Mouse (Mus musculus) c-Kit-positive CD71-positive TER-119-positive erythroid progenitor cells, embryonic 14.5 days (primary cell): Measurements from ENCODE around the gene Lrrc8a.

Source experiments
- DNase-seq: peaks from one replicate; pipeline ENCODE4 v3.0.0-alpha.2; 2013; ENCODE audit warnings: low spot score

Gene Lrrc8a

DNA sequence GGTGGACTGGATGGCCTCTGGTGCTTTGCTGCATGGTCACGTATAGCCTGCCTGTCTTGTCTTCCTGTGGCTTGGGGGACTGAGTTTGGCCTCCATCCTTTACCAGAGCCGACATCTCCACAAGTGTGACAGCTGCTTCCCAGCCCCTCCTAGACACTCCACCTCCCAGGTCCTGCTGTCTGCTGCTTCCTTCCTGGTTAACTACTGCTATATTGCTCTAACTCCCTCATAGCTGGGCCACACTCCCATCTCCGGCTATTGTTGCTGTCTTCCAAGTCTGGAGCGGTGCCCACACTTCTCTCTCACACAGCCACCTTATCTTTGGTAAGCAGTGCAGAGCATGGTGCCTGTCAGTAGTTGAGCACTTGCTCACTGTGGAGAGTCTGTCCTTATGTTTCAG lies 2.3 kb downstream of the Lrrc8a start:
- DNase-seq = peak; percentile 54

DNA sequence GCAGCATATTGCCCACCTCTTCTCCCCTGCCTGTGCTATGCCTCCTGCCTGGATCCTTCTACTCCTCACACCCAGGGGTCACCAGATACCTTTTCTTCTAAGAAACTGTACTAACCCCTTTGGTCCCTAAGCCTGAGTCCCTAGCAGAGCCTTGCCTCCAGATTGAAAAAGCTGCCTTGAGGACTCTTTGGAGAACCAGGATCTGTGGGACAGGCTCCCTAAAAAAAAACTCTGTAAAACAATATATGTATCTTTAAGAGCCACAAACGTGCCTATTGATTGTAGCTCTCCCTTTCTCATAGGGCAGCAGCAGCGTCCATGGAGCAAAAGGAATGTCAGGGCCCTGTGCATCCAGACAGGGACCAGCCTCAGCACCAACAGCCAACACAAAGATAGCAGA lies 2.8 kb downstream of the Lrrc8a start, which contains the start of gene Gm28035:
Gm28035 (plus strand) TSS at position 301 of the 400 bp plus-strand sequence.
- DNase-seq = no peak

DNA sequence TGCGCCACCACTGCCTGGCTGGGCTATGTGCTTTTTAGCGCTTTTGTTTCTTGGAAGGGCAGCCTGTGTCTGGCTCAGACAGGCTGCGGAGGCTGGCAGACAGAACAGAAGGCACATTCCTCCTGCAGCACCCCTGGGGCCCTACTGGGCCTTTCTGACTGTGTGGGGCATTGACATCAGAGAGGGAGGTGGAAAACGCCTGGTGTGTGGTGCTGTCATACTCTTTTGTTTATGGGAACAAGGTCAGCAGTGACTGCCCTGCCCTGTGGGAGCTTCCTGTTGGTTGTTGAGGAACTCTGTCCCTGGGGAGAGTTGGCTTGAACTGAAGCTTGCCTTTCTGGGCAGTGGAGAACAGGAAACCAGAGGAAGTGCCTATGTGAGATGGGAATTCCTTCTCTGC lies 5.0 kb downstream of the Lrrc8a start:
- DNase-seq = no peak

DNA sequence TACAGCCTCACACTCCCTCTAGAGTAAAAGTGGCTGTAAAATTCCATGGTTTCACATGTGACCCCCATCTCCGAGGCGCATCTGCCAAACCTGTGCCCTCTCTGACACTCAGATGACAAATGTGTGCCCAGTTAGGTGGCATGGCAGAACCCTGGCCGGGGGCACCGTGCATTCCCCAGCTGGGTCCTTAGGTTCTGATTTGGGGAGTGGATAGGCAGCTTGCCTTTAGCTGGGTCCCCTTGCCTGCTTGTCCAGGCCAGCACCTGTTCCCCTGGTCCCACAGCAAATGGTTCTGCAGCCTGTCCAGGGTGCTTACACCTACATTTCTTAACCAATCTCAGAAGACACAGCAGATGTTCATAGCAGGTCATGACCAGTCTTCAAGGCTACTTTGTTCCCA lies 5.9 kb downstream of the Lrrc8a start:
- no peak for DNase-seq

- DNase-seq = no peak
Observed at GRCm38 (mm10) chr2:30244595-30245178, 7.2 kb downstream of the Lrrc8a start.

- DNase-seq = no peak
Observed at GRCm38 (mm10) chr2:30247036-30247435, 9.5 kb downstream of the Lrrc8a start.

GRCm38 (mm10) chr2:30247681-30248080 lies 10.2 kb downstream of the Lrrc8a start:
- DNase-seq = no peak

DNA sequence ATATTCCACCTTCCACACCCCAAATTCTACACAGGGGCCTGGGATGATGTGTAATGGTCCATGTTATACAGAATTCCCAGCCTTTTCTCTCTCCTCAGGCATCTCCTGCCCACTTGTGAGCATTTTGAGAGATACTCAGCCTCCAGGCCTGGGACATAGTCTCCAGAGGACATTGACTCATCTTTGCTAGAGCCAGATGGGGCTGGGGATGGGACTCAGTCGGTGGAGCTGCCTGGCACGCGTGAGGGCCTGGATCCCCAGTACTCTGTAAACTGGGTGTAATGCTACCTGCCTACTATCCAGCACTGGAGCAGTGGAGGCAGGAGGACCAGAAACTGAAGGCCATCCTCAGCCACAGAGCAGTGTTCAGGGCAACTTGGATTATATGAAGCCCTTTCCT lies 11.7 kb downstream of the Lrrc8a start:
- no peak for DNase-seq

DNA sequence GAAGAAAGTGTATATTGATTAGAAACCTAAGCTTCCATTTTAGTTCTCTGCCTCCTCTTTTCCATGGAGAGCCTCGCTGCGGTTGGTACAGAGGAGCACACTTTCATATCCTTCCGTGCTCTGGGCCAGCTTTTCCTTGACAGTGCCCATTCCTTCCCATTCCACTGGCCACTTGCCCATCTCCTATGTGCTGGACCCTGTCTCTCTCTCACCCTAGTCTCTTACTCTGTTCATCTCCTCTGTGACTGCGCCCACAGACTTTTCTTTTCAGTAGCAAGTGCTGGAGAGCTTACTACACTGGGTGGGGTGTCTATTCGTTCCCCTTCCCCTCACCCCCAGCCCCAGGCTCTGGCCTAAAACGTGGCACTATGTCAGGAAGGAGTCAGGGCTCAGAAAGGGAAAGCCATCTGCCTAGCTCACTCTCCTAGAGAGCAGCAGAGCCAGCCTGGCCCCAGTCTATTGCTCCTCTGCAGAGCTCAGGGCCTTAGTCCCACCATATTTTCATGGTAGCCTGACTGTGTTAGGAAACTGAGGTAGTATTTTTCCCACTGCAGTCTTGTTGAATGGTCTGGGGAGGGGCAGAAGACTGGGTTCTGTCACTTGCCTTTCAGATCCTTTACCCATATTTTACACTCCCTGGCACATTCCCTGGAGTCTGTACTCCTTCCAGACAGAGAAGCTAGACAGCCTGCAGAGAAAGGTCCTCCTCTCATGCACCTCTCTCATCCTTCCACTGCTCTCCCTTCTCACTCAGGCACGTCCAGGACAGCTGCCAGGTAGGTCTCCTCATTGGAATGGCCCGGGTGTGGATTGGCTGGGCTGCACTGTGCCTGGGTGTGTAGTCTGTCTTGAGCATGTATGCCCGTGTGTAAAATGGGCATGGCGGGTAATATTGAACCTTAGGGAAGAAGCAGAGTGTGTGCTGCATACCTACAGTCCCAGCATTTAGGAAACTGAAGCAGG lies 12.9 kb downstream of the Lrrc8a start:
- DNase-seq = no peak

- peak; percentile 39 for DNase-seq
Observed at GRCm38 (mm10) chr2:30251417-30252104, 14.0 kb downstream of the Lrrc8a start.

GRCm38 (mm10) chr2:30252521-30252920 lies 15.0 kb downstream of the Lrrc8a start:
- DNase-seq = no peak

DNA sequence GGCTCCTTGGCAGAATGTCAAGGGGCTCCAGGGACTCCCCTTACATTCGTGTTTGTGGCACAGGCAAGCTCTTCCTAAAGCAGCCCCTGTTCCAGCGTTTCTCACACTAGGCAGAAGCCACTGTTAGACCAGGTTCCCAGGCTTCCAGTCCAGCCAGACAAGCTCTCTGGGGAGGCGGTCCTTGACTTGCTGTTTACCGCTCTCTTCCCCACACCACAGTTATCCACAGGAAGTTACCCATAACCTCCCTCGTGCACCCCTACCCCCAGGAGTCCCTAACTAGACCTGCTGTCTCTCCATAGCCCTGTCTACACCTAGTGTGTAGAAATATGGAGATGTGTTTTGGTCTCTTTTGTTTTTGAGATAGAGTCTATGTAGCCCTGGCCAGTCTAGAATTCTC lies 16.3 kb downstream of the Lrrc8a start:
- no peak for DNase-seq

- no peak for DNase-seq
Observed at GRCm38 (mm10) chr2:30255631-30256395, 18.3 kb downstream of the Lrrc8a start.

GRCm38 (mm10) chr2:30256616-30257350 lies 19.3 kb downstream of the Lrrc8a start:
- DNase-seq = no peak

DNA sequence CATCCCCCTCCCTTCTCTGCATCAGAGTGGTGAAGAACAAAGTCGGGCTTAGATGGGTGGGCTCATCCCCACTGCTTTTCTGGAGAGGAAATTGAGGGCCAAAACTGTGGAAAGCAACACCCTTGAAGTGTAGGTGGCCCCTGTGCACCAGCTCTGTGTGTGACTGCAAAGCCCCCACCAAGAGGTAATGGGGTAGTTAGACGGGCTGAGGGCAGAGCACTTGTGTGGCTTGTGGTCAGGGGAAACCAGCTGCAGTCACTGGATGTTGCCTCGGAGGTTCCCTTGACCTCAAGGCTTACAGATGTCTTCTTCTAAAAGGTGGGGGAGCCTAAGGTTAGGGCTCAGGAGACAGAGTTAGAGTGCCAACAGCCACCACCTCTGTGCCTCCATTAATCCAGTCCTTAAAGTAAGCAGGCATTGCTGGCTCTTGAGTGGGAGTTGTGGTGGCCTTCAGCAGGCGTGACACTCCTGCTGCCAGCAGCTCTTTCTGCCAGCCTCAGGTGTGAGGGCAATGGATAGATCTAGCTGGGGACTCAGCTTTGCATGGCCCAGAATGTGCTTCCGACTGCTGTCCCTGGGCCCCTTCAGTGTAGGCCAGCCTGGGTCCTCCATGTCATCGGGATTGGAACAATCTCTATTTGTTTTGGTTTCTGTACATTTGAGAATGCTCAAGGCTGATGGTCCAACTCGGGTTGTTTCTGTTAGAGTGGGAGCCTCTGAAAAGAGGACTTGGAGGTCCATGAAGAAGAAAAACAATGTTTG lies 20.4 kb downstream of the Lrrc8a start:
- DNase-seq = no peak

DNA sequence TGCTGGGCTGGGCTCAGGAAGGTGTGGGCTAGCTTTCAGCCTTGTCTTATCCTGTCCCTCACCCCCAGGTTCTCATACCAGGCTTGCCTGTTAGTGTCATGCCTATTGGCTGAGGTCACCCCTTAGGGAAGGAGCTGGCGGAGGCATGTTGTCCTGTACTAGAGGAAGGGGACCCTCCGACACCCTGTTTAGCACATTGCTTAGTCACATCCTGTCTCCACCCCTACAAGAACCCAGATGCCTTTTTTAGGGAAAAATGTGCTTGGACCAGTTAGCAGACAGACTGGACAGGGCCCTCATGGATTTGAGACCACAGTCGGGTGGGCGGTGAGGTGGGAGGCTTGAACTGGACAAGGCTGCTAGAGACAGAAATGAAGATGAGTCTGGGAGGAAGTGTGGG lies 21.1 kb downstream of the Lrrc8a start:
- DNase-seq = no peak

DNA sequence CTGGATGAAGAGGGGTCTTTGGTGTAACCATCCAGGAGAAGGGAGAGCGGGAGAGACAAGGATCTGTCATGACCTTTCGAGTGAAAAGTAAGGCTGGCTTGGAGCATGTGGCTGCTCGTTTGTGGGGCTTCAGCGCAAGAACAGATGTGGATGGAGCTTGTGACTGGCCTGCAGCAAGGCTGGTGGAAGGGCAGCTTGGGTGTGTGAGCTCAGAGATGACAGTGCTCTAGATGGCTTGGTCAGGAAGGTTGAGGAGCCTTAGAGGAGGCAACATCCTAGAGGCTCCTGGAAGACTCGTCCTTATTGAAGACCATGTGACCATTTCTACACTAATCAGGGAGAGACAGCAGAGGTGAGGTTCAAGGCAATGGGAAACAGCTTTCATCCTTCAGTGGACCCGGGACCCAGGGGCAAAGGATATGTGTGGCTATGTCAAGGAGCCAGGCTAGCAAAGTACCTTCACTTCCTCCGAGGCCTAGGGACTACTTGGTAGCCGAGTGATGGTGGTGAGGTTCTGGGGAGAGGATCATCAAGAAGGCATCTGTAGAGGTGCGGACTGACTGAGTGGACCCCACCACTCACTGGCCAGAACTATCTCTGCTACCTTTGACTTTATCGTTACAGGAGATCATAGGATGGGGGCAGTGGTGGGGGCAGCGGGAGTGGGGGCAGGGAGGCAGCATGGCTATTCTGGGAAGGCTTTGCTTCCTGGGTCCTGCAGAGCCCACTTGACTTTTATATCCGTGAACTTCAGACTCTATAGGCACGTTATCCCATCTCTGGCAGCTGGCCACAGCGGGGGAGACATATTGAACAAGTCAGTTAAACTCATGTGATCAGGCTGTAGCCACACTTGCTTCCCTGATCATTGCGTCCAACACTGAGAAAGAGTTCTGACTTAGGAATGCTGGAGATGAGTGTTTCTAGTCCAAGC lies 21.9 kb downstream of the Lrrc8a start:
- DNase-seq = no peak

DNA sequence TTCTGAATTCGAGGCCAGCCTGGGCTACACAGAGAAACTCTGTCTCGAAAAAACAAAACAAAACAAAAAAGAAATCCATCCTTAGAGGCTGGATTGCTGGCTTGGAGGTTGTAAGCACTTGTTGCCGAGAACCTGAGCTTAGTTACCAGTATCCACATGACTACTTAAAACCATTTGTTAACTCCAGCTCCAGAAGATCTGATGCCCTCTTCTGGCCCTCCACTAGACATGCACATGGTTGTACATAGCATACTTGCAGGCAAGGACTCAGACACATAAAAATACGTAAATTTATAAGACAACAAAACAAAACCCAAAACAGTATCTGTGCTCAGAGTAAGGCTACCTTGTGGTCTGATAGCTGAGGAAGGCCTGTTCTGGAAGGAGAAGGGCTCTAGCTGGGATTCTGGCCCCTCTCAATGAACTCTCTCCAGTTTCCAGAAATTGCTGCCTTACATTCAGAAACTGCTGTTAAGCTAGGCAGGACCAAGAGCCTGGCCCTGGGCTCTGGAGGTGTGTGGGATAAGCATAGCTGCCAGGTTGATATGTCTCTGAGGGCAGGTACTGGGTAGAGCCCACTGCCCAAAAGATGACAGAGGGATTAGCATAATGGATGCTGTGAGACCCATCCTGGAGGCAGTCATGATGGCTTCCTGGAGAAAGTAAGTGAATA lies 23.7 kb downstream of the Lrrc8a start:
- no peak for DNase-seq
